Mouse (Mus musculus): ENCODE data around the gene Rangap1. TPM values are rescaled to one million over a fixed set of nuclear protein-coding genes. Genes with fewer than 3 reads are reported as not detected.

Rangap1 gene
- 31.2 and 37.3 TPM in 2 replicates for polyA plus RNA-seq (2012; rRNA removed)

GRCm38 (mm10) chr15:81744992-81745600, at the start of gene Rangap1, which contains the start of gene Zc3h7b:
Gene Rangap1, minus strand, starts transcription at chr15:81745530.
Gene Zc3h7b, plus strand, starts transcription at chr15:81745057.

DNA sequence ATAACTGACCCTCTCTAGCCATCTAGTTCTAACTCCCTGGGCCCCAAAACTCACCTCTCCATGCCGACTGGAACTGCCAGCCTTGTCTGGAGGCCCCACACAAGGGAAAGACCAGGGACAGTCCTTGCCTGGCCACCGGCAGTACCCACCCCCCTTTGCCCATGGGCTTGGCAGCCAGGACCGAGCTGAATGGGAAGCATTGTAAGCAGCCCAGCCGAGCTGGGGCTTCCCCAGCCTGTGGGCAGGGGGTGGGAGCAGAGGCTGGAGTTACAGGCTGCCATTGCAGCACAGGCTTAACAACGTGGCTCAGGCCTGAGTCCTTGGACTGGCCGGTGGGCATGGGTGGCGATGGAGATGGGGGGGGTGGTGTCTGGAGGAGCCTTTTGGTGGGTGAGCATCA, 48.2 kb downstream of the Rangap1 start, which contains the start of gene Chadl:
TSS of gene Chadl (minus strand) at position 113 of the 400 bp plus-strand sequence.

DNA sequence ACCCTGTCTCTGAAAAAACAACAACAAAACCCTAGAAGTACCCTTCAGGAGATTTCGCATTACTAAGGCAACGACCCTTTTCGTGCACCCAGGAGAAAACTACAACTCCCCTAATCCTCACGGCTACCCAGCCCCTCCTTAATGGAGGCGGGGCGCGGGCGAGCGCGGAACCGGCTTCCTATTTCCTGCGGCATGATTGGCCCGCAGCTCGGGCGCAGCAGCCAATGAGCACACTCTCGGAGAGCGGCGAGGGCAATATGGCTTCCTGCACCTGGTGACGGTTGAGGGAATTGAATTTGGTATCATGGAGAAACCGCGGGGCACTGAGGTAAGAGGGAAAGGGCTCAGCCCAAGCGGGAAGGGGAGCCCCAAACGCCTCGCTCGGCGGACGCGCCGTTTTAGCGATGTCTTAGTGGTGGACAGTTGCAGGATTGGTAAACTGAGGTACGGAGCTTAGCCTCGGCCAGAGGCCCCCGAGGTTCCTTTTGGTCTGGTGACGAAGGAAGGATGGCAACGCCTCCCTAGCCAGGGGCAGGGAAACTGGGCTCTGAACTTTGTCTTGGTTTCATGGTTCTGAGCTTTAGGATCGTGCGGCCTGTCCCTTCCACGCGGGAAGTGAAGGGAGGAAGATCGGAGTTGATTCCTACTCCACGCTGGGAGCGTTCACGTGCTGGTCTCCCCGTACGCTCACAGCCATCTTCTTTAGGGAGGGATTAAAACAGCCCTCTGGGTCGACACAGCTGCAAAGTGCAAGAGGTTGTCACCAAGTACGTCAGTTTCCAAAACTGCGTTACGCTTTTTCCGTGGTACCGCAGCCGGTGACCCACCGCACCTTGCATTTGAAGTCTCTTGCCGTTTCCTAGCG, 81.4 kb downstream of the Rangap1 start, which contains the start of gene L3mbtl2:
TSS of gene L3mbtl2 (plus strand) at position 193 of the 865 bp plus-strand sequence.

Other genes with a start within 250 kb of the Rangap1 start
- 19.8 and 28.3 TPM in 2 replicates for gene Ep300, start 160.2 kb downstream of the Rangap1 start, polyA plus RNA-seq (2012; rRNA removed)
- 9.9 and 12.5 TPM in 2 replicates for gene L3mbtl2, start 81.6 kb downstream of the Rangap1 start, polyA plus RNA-seq (2012; rRNA removed)
- gene Chadl, start 48.2 kb downstream of the Rangap1 start, polyA plus RNA-seq (2012; rRNA removed): 5.1 and 6.6 TPM in 2 replicates
- 23.1 and 24.3 TPM in 2 replicates for gene Zc3h7b, start 473 bp downstream of the Rangap1 start, polyA plus RNA-seq (2012; rRNA removed)
- 13.8 and 15.9 TPM in 2 replicates for gene Tef, start 56.9 kb upstream of the Rangap1 start, polyA plus RNA-seq (2012; rRNA removed)
- 31.0 and 42.2 TPM in 2 replicates for gene Tob2, start 113.3 kb upstream of the Rangap1 start, polyA plus RNA-seq (2012; rRNA removed)
- gene Phf5a, start 126.4 kb upstream of the Rangap1 start, polyA plus RNA-seq (2012; rRNA removed): 26.5 and 34.8 TPM in 2 replicates
- gene Aco2, start 126.8 kb upstream of the Rangap1 start, polyA plus RNA-seq (2012; rRNA removed): 328 TPM in 2 replicates
- 7.0 and 8.9 TPM in 2 replicates for gene Polr3h, start 180.7 kb upstream of the Rangap1 start, polyA plus RNA-seq (2012; rRNA removed)
- gene Csdc2, start 191.2 kb upstream of the Rangap1 start, polyA plus RNA-seq (2012; rRNA removed): 9.0 and 10.8 TPM in 2 replicates
- 52.9 and 54.6 TPM in 2 replicates for gene Pmm1, start 215.4 kb upstream of the Rangap1 start, polyA plus RNA-seq (2012; rRNA removed)
- not detected in 2 replicates for gene 1700029P11Rik, start 235.0 kb upstream of the Rangap1 start, polyA plus RNA-seq (2012; rRNA removed)
- 8.4 and 8.8 TPM in 2 replicates for gene Xrcc6, start 242.3 kb upstream of the Rangap1 start, polyA plus RNA-seq (2012; rRNA removed)

Data from colon, adult 2 months (tissue).